Mouse (Mus musculus) brain, embryonic 14.5 days (tissue): ENCODE data around the gene Diaph2. TPM values are rescaled to one million over a fixed set of nuclear protein-coding genes. Genes with fewer than 3 reads are reported as not detected.
"Not testable (repeated sequence)": the region's sequence is repeated elsewhere in the genome, so short reads cannot be mapped to it uniquely, and the experiment has no call there.

Source experiments
- DNase-seq: peaks from one replicate; pipeline ENCODE4 v3.0.0-alpha.2; 2011; ENCODE audit warnings: low read depth
- CTCF ChIP-seq: fragments of 200-500 bp; IDR thresholded peaks from 2 replicates; pipeline ENCODE4 v1.5.1; 2012; ENCODE audit warnings: inconsistent platforms, mild to moderate bottlenecking, moderate library complexity, borderline replicate concordance; ENCODE audit not compliant: insufficient read depth, insufficient read length; ENCODE audit errors: extremely low read depth
- POLR2A ChIP-seq: fragments of 200-500 bp; IDR thresholded peaks from 2 replicates; pipeline ENCODE4 v1.6.1; 2012; ENCODE audit warnings: mild to moderate bottlenecking, inconsistent platforms, borderline replicate concordance; ENCODE audit not compliant: poor library complexity, insufficient read depth, insufficient read length, severe bottlenecking; ENCODE audit errors: extremely low read depth
- polyA plus RNA-seq: library from polyadenylated mRNA; depleted of rRNA; stranded (reverse); fragments of >200 nt; gene quantifications from 2 replicates; pipeline ENCODE4 v1.2.3, GENCODE M21; 2012

Gene Diaph2
- polyA plus RNA-seq, 1 experiment = 4.6 TPM

DNA sequence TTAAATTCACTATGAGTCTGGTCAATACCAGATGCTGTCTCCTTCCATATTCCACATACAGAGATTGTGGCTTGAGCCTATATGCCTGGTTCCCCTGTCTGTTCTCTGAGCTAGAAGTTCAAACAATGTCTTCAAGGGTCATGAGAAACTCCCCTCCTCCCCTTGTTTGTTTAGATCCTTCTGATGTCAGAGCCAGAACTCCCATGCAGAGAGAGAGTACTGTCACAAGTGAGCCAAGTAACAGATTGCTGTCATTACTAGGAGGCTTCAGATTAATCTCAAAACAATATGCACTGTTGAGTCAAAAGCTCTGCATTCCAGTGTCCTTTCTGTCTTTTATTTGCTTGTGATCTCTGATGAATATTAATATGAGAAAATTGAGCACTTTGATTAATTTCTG is 7.1 kb downstream of the Diaph2 start:
- DNase-seq = peak; percentile 18
- TF ChIP-seq POLR2A = no peak
- TF ChIP-seq CTCF = no peak

DNA sequence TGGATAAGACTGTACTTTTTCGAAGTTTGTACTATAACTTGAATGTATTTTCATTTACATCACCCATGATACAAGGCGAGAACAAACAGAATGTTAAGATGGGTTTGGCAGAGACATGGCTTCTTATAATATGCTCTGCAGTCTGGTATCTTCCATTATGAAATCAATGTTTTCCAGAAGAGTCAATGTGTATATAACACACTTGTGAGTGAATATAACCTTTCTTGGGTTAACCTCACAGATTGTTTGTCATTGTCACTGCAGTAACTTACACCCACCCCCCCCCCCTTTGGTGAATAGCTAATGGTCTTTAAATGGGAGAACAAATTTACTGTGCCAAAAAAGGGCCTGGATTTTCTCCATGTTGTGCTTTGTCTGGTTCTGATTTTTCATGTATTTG is 13.1 kb downstream of the Diaph2 start:
- DNase-seq = no peak
- TF ChIP-seq CTCF (no peak), POLR2A (no peak)

DNA sequence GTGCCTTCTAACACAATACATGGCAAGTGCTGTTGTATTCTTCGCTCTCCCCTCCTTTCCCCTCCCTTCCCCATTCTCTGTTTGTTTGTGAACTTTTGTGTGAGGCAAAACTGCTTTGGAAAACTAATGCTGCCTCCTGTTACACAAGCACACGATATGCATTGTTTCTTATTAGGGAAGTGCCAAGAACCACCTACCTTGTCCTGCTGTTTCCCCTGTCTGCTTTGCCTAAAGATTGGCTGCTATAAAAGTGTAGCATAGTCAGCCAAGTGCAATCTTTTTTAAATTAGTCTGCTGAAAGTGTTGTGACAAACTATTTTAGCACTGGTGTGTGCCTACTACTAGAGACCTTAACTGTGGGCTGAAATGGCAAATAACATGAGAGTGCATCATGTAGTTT is 15.8 kb downstream of the Diaph2 start:
- no peak for TF ChIP-seq POLR2A
- TF ChIP-seq CTCF = no peak
- peak; percentile 22 for DNase-seq

DNA sequence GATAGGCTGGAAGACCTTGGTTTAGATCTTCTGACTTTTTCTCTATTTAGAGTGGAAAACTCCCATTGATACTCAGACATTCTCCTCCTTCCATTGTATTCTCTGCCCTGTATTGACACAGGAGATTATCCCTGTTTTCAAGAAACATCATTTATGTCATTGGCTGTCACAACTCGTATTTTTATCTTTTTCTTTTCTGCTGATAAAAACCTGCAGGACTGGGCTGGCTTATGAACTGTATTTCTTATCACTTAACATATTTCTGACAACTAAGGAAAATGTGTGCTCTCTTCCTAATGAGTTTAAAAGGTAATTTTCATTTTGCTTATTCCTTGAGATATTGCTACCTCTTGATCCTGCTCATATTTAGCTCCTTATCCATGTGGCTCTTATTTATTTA is 17.3 kb downstream of the Diaph2 start:
- TF ChIP-seq POLR2A (no peak), CTCF (no peak)
- no peak for DNase-seq

DNA sequence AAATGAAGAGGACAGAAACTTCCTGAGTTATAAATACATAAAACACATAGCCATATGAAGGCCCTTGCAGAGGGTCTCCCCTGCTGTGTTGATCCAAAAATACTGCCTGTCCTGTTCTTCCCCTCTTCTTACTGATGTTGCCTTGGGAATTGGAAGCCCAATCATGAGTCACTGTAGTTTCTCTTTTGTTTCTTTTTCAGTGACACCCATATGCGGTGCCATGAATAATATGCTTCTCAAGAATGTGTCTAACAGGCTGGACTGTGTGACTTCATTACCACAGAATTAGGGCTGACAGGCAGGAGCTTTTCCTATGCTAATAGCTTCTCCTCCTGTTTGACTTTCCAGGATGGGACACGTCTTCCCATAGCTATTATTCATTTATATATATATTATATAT is 21.1 kb downstream of the Diaph2 start:
- no peak for TF ChIP-seq POLR2A
- no peak for TF ChIP-seq CTCF
- peak; percentile 67 for DNase-seq

DNA sequence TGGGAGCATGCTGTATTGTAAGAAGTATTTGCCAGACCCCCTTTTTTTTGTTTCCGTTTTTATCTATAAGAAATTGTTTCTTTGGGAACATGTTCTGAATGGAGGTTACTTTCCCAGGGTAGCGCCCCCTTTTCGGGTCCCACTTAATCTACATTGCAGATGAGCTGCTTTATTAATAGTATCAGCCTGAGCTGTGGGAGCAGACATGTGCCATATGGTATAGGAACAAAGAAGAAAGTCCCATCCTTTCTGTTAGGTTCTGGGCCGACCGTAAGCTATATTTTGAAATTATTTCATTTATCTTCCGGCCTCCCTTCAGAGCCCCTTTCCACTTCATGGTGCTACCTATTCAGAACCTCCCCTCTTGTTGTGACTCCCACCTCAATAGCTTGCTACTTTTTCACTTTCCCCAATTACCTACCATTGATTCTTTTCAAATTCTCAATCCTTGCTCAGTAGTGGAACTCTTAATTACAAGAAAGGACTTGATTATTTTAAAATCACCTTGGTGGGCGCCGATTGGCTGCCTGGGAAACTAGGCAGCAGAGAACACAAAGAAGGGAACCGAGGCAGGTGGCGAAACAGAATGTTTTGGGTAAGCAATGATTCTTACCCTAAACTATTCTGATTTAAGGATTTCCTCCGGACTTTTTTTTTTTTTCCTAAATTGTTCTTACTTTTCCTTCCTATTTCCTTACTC is 24.2 kb downstream of the Diaph2 start:
- no peak for TF ChIP-seq CTCF
- peak; percentile 68 for DNase-seq

DNA sequence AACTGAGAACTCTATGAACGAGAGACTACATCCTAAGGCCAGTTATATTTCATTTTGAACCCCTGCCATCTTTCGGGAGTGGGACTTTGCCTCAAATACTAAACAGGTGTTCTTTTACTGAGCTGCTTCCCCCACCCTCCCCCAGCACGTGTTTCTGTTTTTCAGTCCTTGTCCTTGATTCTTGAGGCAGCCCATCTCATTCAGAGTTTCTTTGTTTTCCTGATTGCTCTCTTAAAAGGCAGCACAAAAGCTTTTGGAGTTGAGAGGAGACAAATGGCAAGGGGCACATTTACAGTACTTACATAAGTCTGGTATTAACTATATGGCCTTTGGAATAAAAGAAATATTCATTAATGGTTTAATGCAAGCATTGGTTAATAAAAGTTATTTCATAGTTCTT is 24.9 kb downstream of the Diaph2 start:
- DNase-seq = peak; percentile 17
- TF ChIP-seq CTCF (no peak), POLR2A (no peak)

DNA sequence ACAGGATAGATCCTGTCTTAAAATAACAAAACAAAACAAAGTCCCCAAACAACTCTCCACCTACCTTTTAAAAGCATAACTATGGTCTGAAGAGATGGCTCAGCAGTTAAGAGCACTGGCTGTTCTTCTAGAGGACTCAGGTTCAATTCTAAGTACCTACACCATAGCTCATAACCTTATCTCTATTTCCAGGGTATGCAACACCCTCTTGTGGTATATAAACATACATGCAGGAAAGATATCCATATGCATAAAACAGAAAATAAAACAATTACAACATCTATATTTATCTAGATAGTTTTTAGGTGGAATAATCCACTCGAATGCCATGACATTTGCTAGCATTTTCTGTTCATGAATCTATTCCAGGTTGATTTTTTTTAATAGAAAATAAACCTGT is 27.2 kb downstream of the Diaph2 start:
- no peak for DNase-seq
- TF ChIP-seq POLR2A (no peak), CTCF (no peak)

DNA sequence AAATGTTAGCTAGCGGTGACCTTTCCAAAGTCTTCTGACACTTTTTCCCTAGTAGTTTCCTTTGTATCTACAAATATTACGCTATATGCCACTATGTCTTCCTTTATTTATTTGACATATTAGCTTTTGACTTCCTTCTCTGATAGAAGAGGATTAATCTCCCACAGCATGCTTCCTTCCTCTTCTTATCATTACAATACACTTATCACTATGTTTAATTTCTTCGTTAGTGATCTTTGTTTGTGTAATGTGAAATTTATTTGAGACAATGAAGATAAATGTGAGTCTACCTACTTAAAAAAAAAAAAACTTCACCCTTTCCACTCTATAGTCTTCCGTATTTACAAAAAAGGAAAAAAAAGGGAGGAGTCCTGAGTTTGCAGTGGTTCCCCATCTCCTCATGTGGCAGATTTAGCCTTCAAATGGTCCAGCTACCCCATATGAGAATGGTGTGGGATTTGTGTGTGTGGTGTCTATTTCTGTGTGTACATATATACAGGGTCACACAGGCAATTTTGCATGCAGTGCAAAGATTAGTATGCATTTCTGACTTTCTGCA is 27.9 kb downstream of the Diaph2 start:
- TF ChIP-seq POLR2A (no peak), CTCF (no peak)
- DNase-seq = no peak

DNA sequence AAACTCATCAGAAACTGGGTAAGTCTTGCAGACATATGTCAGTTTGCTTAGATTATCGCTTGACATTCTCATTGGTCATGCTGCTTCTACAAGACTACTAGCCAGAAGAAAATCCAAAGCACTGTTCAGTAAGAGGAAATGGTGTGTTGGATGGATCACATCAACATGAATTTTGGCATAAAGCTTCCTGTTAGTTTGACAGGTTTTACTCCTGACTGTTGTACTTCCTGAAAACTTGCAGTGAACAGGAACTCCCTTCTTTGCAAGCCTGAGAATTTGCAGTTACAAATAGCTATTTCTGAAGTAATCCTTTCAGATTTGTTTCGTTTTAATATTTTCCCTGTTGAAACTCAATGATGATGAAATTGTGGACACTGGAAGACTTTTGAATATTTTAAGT is 32.3 kb downstream of the Diaph2 start:
- TF ChIP-seq POLR2A = no peak
- no peak for TF ChIP-seq CTCF

DNA sequence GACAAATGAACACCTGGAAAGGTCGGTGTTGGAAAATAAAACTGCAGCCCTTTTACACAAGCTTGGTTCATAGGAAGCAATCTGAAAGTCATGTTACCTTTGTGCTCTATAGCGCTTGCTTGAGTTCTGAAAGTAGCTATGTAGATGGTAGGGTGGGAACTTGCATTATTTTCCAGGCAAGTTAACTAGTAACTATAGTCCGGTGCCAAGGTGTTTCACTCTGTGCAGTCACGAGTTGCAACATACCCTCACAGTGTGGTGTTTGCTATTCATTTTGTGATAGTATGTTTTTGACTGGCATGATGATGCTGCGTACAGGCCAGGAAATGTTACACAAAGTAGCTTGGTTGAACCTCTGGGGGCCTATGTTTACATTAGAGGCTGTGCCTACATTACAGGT is 34.5 kb downstream of the Diaph2 start:
- TF ChIP-seq CTCF (no peak), POLR2A (no peak)
- no peak for DNase-seq

More for the DNA sequence above, 32.3 kb downstream of the Diaph2 start:
- DNase-seq = no peak

DNA sequence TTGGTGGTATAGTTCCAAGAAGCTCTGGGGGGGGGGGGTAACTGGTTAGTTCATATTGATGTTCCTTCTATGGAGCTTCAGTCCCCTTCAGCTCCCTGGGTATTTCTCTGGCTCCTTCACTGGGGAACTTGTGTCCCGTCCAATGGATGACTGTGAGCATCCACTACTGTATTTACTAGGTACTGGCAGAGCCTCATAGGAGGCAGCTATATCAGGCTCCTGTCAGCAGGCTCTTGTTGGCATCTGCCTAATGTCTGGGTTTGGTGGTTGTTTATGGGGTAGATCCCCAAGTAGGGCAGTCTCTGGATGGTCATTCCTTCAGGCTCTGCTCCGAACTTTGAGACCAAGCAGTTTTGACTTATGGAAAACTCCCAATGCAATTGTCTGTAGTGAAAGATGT is 50.4 kb downstream of the Diaph2 start:
- DNase-seq = not testable (repeated sequence)
